Mouse (Mus musculus): ENCODE measurements at regions not wholly inside any gene's neighbourhood (a gene's known extent, or its start where the extent isn't known, plus 50 kb on each side); places are given as distances from the start of the nearest gene placed in this dataset.

- 74% methylated on average over 2 of the region's 2 CpGs for WGBS
- H3K4me1 ChIP-seq (ENCODE audit: control insufficient read depth, insufficient read depth, low read length): no peaks in the 10 kb centered on the region
- H3K4me3 ChIP-seq (ENCODE audit: low read depth, low read length): no peak overlapping the region
- no peak overlapping the region for H3K9ac ChIP-seq (ENCODE audit: low read length)
- DNase-seq (ENCODE audit: low spot score) (no peak), ATAC-seq (ENCODE audit: insufficient number of reproducible peaks, low FRiP score, low TSS enrichment, low read depth) (no peak)
- H3K27me3 ChIP-seq (ENCODE audit: control insufficient read depth, insufficient read depth, low read length): no peaks in the 10 kb centered on the region
- no peak overlapping the region for H3K4me2 ChIP-seq (ENCODE audit: low read depth, severe bottlenecking)
- no peaks in the 10 kb centered on the region for H3K9me3 ChIP-seq (ENCODE audit: control insufficient read depth, low read length)
- H3K27ac ChIP-seq (replicated peaks; ENCODE audit: low read depth, low read length): no peak overlapping the region
- H3K36me3 ChIP-seq (ENCODE audit: control insufficient read depth, insufficient read depth, low read length): no peaks in the 10 kb centered on the region
These were observed 264.6 kb downstream of the Mreg start for GRCm38 (mm10) chr1:71947506-71947905.

- DNase-seq (ENCODE audit: low spot score) (no peak), ATAC-seq (ENCODE audit: insufficient number of reproducible peaks, low FRiP score, low TSS enrichment, low read depth) (no peak)
- Histone ChIP-seq H3K4me3 (ENCODE audit: low read depth, low read length) (no peak overlapping the region), H3K9me3 (ENCODE audit: control insufficient read depth, low read length) (no peaks in the 10 kb centered on the region), H3K36me3 (ENCODE audit: control insufficient read depth, insufficient read depth, low read length) (no peaks in the 10 kb centered on the region), H3K27me3 (ENCODE audit: control insufficient read depth, insufficient read depth, low read length) (no peaks in the 10 kb centered on the region), H3K9ac (ENCODE audit: low read length) (no peak overlapping the region), H3K4me1 (ENCODE audit: control insufficient read depth, insufficient read depth, low read length) (no peaks in the 10 kb centered on the region), H3K4me2 (ENCODE audit: low read depth, severe bottlenecking) (no peak overlapping the region), H3K27ac (replicated peaks; ENCODE audit: low read depth, low read length) (no peak overlapping the region)
- WGBS: 36% methylated on average over 2 of the region's 2 CpGs
These were observed 265.2 kb downstream of the Mreg start for GRCm38 (mm10) chr1:71946911-71947310.

- Histone ChIP-seq H3K27me3 (ENCODE audit: control insufficient read depth, insufficient read depth, low read length) (no peaks in the 10 kb centered on the region), H3K36me3 (ENCODE audit: control insufficient read depth, insufficient read depth, low read length) (no peaks in the 10 kb centered on the region), H3K4me2 (ENCODE audit: low read depth, severe bottlenecking) (no peak overlapping the region), H3K9me3 (ENCODE audit: control insufficient read depth, low read length) (no peaks in the 10 kb centered on the region), H3K27ac (replicated peaks; ENCODE audit: low read depth, low read length) (no peak overlapping the region), H3K4me1 (ENCODE audit: control insufficient read depth, insufficient read depth, low read length) (no peaks in the 10 kb centered on the region), H3K4me3 (ENCODE audit: low read depth, low read length) (no peak overlapping the region), H3K9ac (ENCODE audit: low read length) (no peak overlapping the region)
- WGBS: 91% methylated on average over 6 of the region's 6 CpGs
- DNase-seq (ENCODE audit: low spot score): no peak
- ATAC-seq (ENCODE audit: insufficient number of reproducible peaks, low FRiP score, low TSS enrichment, low read depth): no peak
These were observed 267.0 kb downstream of the Mreg start for GRCm38 (mm10) chr1:71945070-71945469.

- Histone ChIP-seq H3K9me3 (ENCODE audit: control insufficient read depth, low read length) (no peaks in the 10 kb centered on the region), H3K4me2 (ENCODE audit: low read depth, severe bottlenecking) (no peak overlapping the region), H3K4me1 (ENCODE audit: control insufficient read depth, insufficient read depth, low read length) (no peaks in the 10 kb centered on the region), H3K4me3 (ENCODE audit: low read depth, low read length) (no peak overlapping the region), H3K36me3 (ENCODE audit: control insufficient read depth, insufficient read depth, low read length) (no peaks in the 10 kb centered on the region), H3K9ac (ENCODE audit: low read length) (no peak overlapping the region), H3K27me3 (ENCODE audit: control insufficient read depth, insufficient read depth, low read length) (no peaks in the 10 kb centered on the region), H3K27ac (replicated peaks; ENCODE audit: low read depth, low read length) (no peak overlapping the region)
- DNase-seq (ENCODE audit: low spot score) (no peak), ATAC-seq (ENCODE audit: insufficient number of reproducible peaks, low FRiP score, low TSS enrichment, low read depth) (no peak)
- WGBS: 52% methylated on average over 3 of the region's 3 CpGs
These were observed 267.6 kb downstream of the Mreg start for GRCm38 (mm10) chr1:71944531-71944930.

GRCm38 (mm10) chr1:71942145-71942544 is 270.0 kb downstream of the Mreg start:
- H3K27ac ChIP-seq (replicated peaks; ENCODE audit: low read depth, low read length): no peak overlapping the region
- H3K27me3 ChIP-seq (ENCODE audit: control insufficient read depth, insufficient read depth, low read length): no peaks in the 10 kb centered on the region
- DNase-seq (ENCODE audit: low spot score): no peak
- no peaks in the 10 kb centered on the region for H3K9me3 ChIP-seq (ENCODE audit: control insufficient read depth, low read length)
- H3K4me2 ChIP-seq (ENCODE audit: low read depth, severe bottlenecking): no peak overlapping the region
- no peak for ATAC-seq (ENCODE audit: insufficient number of reproducible peaks, low FRiP score, low TSS enrichment, low read depth)
- no peaks in the 10 kb centered on the region for H3K36me3 ChIP-seq (ENCODE audit: control insufficient read depth, insufficient read depth, low read length)
- H3K4me1 ChIP-seq (ENCODE audit: control insufficient read depth, insufficient read depth, low read length): peaks cover 3% of the 10 kb centered on the region; the same call in 1 of the 2 replicates
- H3K9ac ChIP-seq (ENCODE audit: low read length): no peak overlapping the region
- no peak overlapping the region for H3K4me3 ChIP-seq (ENCODE audit: low read depth, low read length)

- WGBS: 59% methylated on average over 4 of the region's 4 CpGs
- no peaks in the 10 kb centered on the region for H3K9me3 ChIP-seq (ENCODE audit: control insufficient read depth, low read length)
- no peaks in the 10 kb centered on the region for H3K27me3 ChIP-seq (ENCODE audit: control insufficient read depth, insufficient read depth, low read length)
- DNase-seq (ENCODE audit: low spot score): no peak
- ATAC-seq (ENCODE audit: insufficient number of reproducible peaks, low FRiP score, low TSS enrichment, low read depth): no peak
- H3K36me3 ChIP-seq (ENCODE audit: control insufficient read depth, insufficient read depth, low read length): no peaks in the 10 kb centered on the region
- no peak overlapping the region for H3K9ac ChIP-seq (ENCODE audit: low read length)
- H3K4me3 ChIP-seq (ENCODE audit: low read depth, low read length): no peak overlapping the region
- H3K27ac ChIP-seq (replicated peaks; ENCODE audit: low read depth, low read length): no peak overlapping the region
- H3K4me2 ChIP-seq (ENCODE audit: low read depth, severe bottlenecking): no peak overlapping the region
- peaks cover 7% of the 10 kb centered on the region; the same call in 1 of the 2 replicates for H3K4me1 ChIP-seq (ENCODE audit: control insufficient read depth, insufficient read depth, low read length)
These were observed 270.4 kb downstream of the Mreg start for GRCm38 (mm10) chr1:71941688-71942087.

- Histone ChIP-seq H3K27ac (replicated peaks; ENCODE audit: low read depth, low read length) (no peak overlapping the region), H3K4me1 (ENCODE audit: control insufficient read depth, insufficient read depth, low read length) (peaks cover 9% of the 10 kb centered on the region), H3K4me3 (ENCODE audit: low read depth, low read length) (no peak overlapping the region), H3K27me3 (ENCODE audit: control insufficient read depth, insufficient read depth, low read length) (no peaks in the 10 kb centered on the region), H3K9ac (ENCODE audit: low read length) (no peak overlapping the region), H3K4me2 (ENCODE audit: low read depth, severe bottlenecking) (no peak overlapping the region), H3K9me3 (ENCODE audit: control insufficient read depth, low read length) (no peaks in the 10 kb centered on the region), H3K36me3 (ENCODE audit: control insufficient read depth, insufficient read depth, low read length) (no peaks in the 10 kb centered on the region)
- DNase-seq (ENCODE audit: low spot score) (no peak), ATAC-seq (ENCODE audit: insufficient number of reproducible peaks, low FRiP score, low TSS enrichment, low read depth) (no peak)
- WGBS: 76% methylated on average over 4 of the region's 4 CpGs
These were observed 271.2 kb downstream of the Mreg start for GRCm38 (mm10) chr1:71940900-71941299.

GRCm38 (mm10) chr1:71938323-71939007 is 273.6 kb downstream of the Mreg start:
- Histone ChIP-seq H3K9me3 (ENCODE audit: control insufficient read depth, low read length) (no peaks in the 10 kb centered on the region), H3K4me2 (ENCODE audit: low read depth, severe bottlenecking) (no peak overlapping the region; the same call in 1 of the 2 replicates), H3K36me3 (ENCODE audit: control insufficient read depth, insufficient read depth, low read length) (no peaks in the 10 kb centered on the region), H3K27me3 (ENCODE audit: control insufficient read depth, insufficient read depth, low read length) (no peaks in the 10 kb centered on the region), H3K9ac (ENCODE audit: low read length) (no peak overlapping the region), H3K4me1 (ENCODE audit: control insufficient read depth, insufficient read depth, low read length) (peaks cover 9% of the 10 kb centered on the region), H3K4me3 (ENCODE audit: low read depth, low read length) (no peak overlapping the region), H3K27ac (replicated peaks; ENCODE audit: low read depth, low read length) (no peak overlapping the region)
- DNase-seq (ENCODE audit: low spot score) (no peak), ATAC-seq (ENCODE audit: insufficient number of reproducible peaks, low FRiP score, low TSS enrichment, low read depth) (no peak)
- WGBS: 46% methylated on average over 12 of the region's 12 CpGs

- DNase-seq (ENCODE audit: low spot score): peak; percentile 33
- 37% methylated on average over 8 of the region's 8 CpGs for WGBS
- Histone ChIP-seq H3K9me3 (ENCODE audit: control insufficient read depth, low read length) (no peaks in the 10 kb centered on the region), H3K36me3 (ENCODE audit: control insufficient read depth, insufficient read depth, low read length) (no peaks in the 10 kb centered on the region), H3K4me3 (ENCODE audit: low read depth, low read length) (no peak overlapping the region), H3K9ac (ENCODE audit: low read length) (no peak overlapping the region), H3K4me1 (ENCODE audit: control insufficient read depth, insufficient read depth, low read length) (peaks cover 9% of the 10 kb centered on the region), H3K4me2 (ENCODE audit: low read depth, severe bottlenecking) (no peak overlapping the region; the same call in 1 of the 2 replicates), H3K27ac (replicated peaks; ENCODE audit: low read depth, low read length) (no peak overlapping the region), H3K27me3 (ENCODE audit: control insufficient read depth, insufficient read depth, low read length) (no peaks in the 10 kb centered on the region)
- ATAC-seq (ENCODE audit: insufficient number of reproducible peaks, low FRiP score, low TSS enrichment, low read depth): no peak
These were observed 274.2 kb downstream of the Mreg start for GRCm38 (mm10) chr1:71937922-71938321.
